Mouse (Mus musculus): ENCODE data around the gene Snrnp27.

- TF ChIP-seq CTCF (IDR thresholded peaks at IDR 0.05; ENCODE audit: borderline replicate concordance, insufficient read depth, low read depth, low read length) = no peak
- no peak for TF ChIP-seq POLR2A (IDR thresholded peaks at IDR 0.05; ENCODE audit: borderline replicate concordance, insufficient read depth, low read length)
Measured at GRCm38 (mm10) chr6:86653026-86653425, 31.3 kb downstream of the Snrnp27 start.

All from cerebellum, adult 2 months (tissue).